Mouse (Mus musculus) stomach, embryonic 14.5 days (tissue): ENCODE measurements around the gene Pigb. TPM values are rescaled to one million over a fixed set of nuclear protein-coding genes. Genes with fewer than 3 reads are reported as not detected.

Source experiments
- ATAC-seq: fragments of 200-750 bp; cut with Nextera tagmentation; 2 replicates; pipeline ENCODE4 v1.8.0; 2017; ENCODE audit warnings: low read depth, moderate TSS enrichment; ENCODE audit not compliant: insufficient number of reproducible peaks, insufficient read depth, low FRiP score
- H3K27ac ChIP-seq: fragments of 300-500 bp; sonication (generic); 2 replicates; pipeline ENCODE4 v1.5.1; 2014; ENCODE audit warnings: mild to moderate bottlenecking, low read length, moderate library complexity, mixed read lengths
- H3K27me3 ChIP-seq: fragments of 300-500 bp; sonication (generic); 2 replicates; pipeline ENCODE4 v1.6.1; 2014; ENCODE audit warnings: low read length, control low read depth, mixed read lengths; ENCODE audit not compliant: control insufficient read depth, insufficient read depth
- H3K36me3 ChIP-seq: fragments of 300-500 bp; sonication (generic); 2 replicates; pipeline ENCODE4 v1.6.1; 2014; ENCODE audit warnings: mild to moderate bottlenecking, control low read depth, low read length, moderate library complexity, mixed read lengths; ENCODE audit not compliant: control insufficient read depth, insufficient read depth
- H3K4me1 ChIP-seq: fragments of 300-500 bp; sonication (generic); 2 replicates; pipeline ENCODE4 v1.6.1; 2014; ENCODE audit warnings: low read length, control low read depth, mixed read lengths; ENCODE audit not compliant: control insufficient read depth, insufficient read depth
- H3K4me2 ChIP-seq: fragments of 300-500 bp; sonication (generic); replicated peaks from 2 replicates; pipeline ENCODE4 v1.6.1; 2014; ENCODE audit warnings: low read depth, low read length, control low read depth
- H3K4me3 ChIP-seq: fragments of 300-500 bp; sonication (generic); 2 replicates; pipeline ENCODE4 v1.5.1; 2014; ENCODE audit warnings: low read depth, low read length, control low read depth
- H3K9ac ChIP-seq: fragments of 300-500 bp; sonication (generic); replicated peaks from 2 replicates; pipeline ENCODE4 v1.6.1; 2014; ENCODE audit warnings: low read depth, mild to moderate bottlenecking, control low read depth, low read length, moderate library complexity, mixed read lengths
- H3K9me3 ChIP-seq: fragments of 300-500 bp; sonication (generic); 2 replicates; pipeline ENCODE4 v1.6.1; 2016; ENCODE audit warnings: low read depth, low read length, control low read depth; ENCODE audit not compliant: control insufficient read depth
- WGBS: fragments of 180-500 bp; shearing (Covaris S2); extraction: QIAGEN DNeasy Blood & Tissue Kit; methylation state at CpG from one replicate; pipeline ENCODE4 v1.1.7; 2014; 5-methylcytosine and 5-hydroxymethylcytosine counted together
- polyA plus RNA-seq: library from polyadenylated mRNA; unstranded; fragments of >200 nt; fragmentation: Nextera tagmentation; extraction: Ambion mirVana; gene quantifications from 2 replicates; pipeline ENCODE4 v1.2.1, GENCODE M21; 2014

Gene Pigb
- polyA plus RNA-seq, 1 experiment from 2014 or later: 20.0 TPM

GRCm38 (mm10) chr9:73019841-73020240, 20.3 kb downstream of the Pigb start:
- Histone ChIP-seq H3K4me2 (no peak overlapping the region), H3K36me3 (peaks cover 21% of the 10 kb centered on the region), H3K4me1 (no peaks in the 10 kb centered on the region), H3K27me3 (no peaks in the 10 kb centered on the region), H3K9me3 (no peaks in the 10 kb centered on the region), H3K4me3 (no peak overlapping the region), H3K27ac (no peak overlapping the region), H3K9ac (no peak overlapping the region)
- 92% methylated on average over 10 of the region's 10 CpGs for WGBS
- no peak for ATAC-seq

- Histone ChIP-seq H3K4me1 (no peaks in the 10 kb centered on the region), H3K4me3 (no peak overlapping the region), H3K9ac (no peak overlapping the region), H3K36me3 (peaks cover 19% of the 10 kb centered on the region), H3K4me2 (no peak overlapping the region), H3K9me3 (no peaks in the 10 kb centered on the region), H3K27me3 (no peaks in the 10 kb centered on the region), H3K27ac (no peak overlapping the region)
- WGBS: 73% methylated on average over 13 of the region's 13 CpGs
- no peak for ATAC-seq
These were observed 25.5 kb downstream of the Pigb start for GRCm38 (mm10) chr9:73014724-73015123.

DNA sequence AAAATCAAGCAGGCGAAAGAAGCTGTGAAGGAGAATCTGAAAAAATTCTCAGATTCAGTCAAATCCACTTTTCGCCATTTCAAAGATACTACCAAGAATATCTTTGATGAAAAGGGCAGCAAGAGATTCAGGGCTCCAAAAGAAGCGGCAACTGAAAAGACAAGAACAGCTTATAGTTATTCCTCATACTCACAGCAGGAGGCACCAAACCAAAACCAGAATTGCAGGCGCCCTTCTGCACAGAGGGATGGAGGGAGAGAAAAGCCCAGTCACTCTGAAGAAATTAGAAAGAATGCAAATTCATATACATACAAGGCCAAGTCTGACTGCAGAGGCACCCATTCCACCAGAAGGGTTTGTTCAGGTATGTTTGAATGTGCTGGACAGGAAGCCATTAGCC, 27.5 kb downstream of the Pigb start:
- Histone ChIP-seq H3K4me2 (no peak overlapping the region), H3K9ac (no peak overlapping the region), H3K9me3 (no peaks in the 10 kb centered on the region), H3K27ac (no peak overlapping the region), H3K27me3 (no peaks in the 10 kb centered on the region), H3K4me1 (no peaks in the 10 kb centered on the region), H3K4me3 (no peak overlapping the region), H3K36me3 (peaks cover 19% of the 10 kb centered on the region)
- ATAC-seq: no peak
- 88% methylated on average over 4 of the region's 4 CpGs for WGBS

- Histone ChIP-seq H3K27ac (no peak overlapping the region), H3K4me3 (no peak overlapping the region), H3K9me3 (no peaks in the 10 kb centered on the region), H3K27me3 (no peaks in the 10 kb centered on the region), H3K4me1 (no peaks in the 10 kb centered on the region), H3K4me2 (no peak overlapping the region), H3K9ac (no peak overlapping the region), H3K36me3 (peaks cover 3% of the 10 kb centered on the region; the same call in 1 of the 2 replicates)
- 64% methylated on average over 3 of the region's 3 CpGs for WGBS
- ATAC-seq: no peak
These were observed 31.8 kb downstream of the Pigb start for GRCm38 (mm10) chr9:73008384-73008783.

DNA sequence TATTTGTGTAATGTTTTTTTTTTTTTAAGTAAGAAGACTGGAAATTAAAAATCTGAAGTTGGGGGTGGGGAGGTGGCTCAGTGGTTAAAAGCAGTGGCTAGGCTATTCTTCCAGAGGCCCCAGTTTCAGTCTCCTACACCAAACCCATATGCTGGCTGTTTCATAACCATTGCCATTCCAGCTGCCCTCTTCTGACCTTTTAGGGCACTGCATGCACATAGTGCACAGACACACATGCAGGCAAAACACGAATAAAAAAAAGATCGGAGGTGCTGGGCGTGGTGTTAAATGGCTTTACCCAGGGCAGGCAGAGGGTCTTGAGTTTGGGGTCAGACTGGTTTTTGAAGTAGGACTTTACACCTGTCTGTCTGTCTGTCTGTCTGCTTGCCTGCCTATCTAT, 34.0 kb downstream of the Pigb start:
- H3K4me2 ChIP-seq: no peak overlapping the region
- no peak overlapping the region for H3K27ac ChIP-seq
- no peaks in the 10 kb centered on the region for H3K9me3 ChIP-seq
- no peak overlapping the region for H3K4me3 ChIP-seq
- no peaks in the 10 kb centered on the region for H3K4me1 ChIP-seq
- WGBS: 96% methylated on average over 3 of the region's 3 CpGs
- no peak overlapping the region for H3K9ac ChIP-seq
- H3K36me3 ChIP-seq: peaks cover 3% of the 10 kb centered on the region; the same call in 1 of the 2 replicates
- ATAC-seq: no peak
- H3K27me3 ChIP-seq: no peaks in the 10 kb centered on the region

DNA sequence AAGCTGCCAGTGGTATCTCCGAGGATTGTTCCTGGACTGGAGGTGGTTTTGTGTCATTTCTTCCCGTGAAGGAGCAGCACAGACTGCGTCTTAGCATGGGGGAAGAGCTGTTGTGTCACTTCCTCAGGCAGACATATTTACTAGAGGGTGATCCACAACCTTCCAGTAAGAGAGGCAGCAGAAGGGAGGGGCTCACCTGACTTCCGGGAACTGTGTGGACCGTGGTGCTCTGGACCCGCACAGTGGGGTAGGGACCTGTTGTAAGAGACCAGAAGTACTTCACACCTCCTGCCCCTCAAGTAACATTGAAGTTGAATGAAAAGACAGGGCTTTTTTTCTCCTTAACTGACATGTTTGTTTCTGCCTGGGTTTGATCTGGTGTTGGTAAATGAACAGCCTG, 35.1 kb downstream of the Pigb start:
- Histone ChIP-seq H3K4me2 (no peak overlapping the region), H3K27ac (no peak overlapping the region), H3K4me3 (no peak overlapping the region), H3K27me3 (no peaks in the 10 kb centered on the region), H3K9ac (no peak overlapping the region), H3K9me3 (no peaks in the 10 kb centered on the region), H3K36me3 (peaks cover 3% of the 10 kb centered on the region; the same call in 1 of the 2 replicates), H3K4me1 (no peaks in the 10 kb centered on the region)
- ATAC-seq: no peak
- 86% methylated on average over 6 of the region's 6 CpGs for WGBS

GRCm38 (mm10) chr9:73004076-73004475, 36.1 kb downstream of the Pigb start:
- no peak overlapping the region for H3K4me3 ChIP-seq
- no peak overlapping the region for H3K27ac ChIP-seq
- ATAC-seq: no peak
- no peaks in the 10 kb centered on the region for H3K9me3 ChIP-seq
- peaks cover 3% of the 10 kb centered on the region; the same call in 1 of the 2 replicates for H3K36me3 ChIP-seq
- H3K4me2 ChIP-seq: no peak overlapping the region
- H3K9ac ChIP-seq: no peak overlapping the region
- WGBS: 83% methylated on average over 8 of the region's 8 CpGs
- H3K4me1 ChIP-seq: no peaks in the 10 kb centered on the region
- H3K27me3 ChIP-seq: no peaks in the 10 kb centered on the region

DNA sequence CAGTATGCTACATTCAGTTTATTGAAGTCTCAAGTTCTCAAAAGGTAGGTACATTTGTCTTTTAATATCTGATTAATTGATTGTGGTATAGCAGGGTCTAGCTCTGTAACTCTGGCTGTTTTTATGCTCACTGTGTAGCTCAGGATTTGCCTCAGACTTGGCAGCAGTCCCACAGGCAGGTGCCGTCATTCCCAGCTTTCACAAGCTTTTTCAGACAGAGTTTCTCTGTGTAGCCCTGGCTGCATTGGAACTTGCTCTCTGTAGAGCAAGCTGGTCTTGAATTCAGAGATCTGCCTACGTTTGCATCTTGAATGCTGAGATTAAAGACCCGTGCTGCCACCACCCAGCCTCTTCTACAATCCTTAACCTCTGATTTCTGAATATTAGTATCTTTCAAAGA, 38.0 kb downstream of the Pigb start:
- Histone ChIP-seq H3K27me3 (no peaks in the 10 kb centered on the region), H3K36me3 (peaks cover 3% of the 10 kb centered on the region; the same call in 1 of the 2 replicates), H3K4me1 (no peaks in the 10 kb centered on the region), H3K4me2 (no peak overlapping the region), H3K4me3 (no peak overlapping the region), H3K9ac (no peak overlapping the region), H3K27ac (no peak overlapping the region), H3K9me3 (no peaks in the 10 kb centered on the region)
- no peak for ATAC-seq
- WGBS: 73% methylated on average over 3 of the region's 3 CpGs

DNA sequence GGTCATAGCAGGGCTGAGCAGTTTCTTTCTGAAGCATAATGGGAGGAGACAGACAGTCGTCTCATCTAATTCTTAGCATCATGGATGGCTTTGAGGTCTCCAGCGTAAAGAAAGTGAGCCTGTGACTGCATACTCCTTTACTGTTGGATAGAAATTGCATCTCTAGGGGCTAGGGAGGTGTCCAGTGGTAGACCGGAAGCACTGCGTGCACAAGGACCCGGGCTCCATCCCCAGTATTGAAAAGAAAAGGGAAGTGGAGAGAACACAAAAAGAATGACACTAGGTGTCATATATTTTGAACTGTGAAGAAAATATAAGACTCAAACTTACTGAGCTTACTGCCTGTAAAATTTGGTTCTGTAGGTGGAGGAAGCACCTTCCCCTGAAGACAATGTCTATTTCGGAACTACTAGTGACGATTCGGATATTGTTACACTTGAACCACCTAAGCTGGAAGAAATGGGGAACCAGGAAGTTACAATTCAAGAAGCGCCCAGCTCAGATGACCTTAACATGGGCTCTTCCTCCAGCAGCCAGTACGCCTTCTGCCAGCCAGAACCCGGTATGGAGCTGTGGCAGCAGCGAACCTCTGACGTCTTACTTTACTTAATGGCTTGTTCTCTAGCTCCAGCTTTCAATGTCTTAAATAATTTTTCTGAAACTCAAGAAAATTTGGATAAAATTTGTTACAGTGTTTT, 38.7 kb downstream of the Pigb start:
- ATAC-seq: no peak
- Histone ChIP-seq H3K9ac (no peak overlapping the region), H3K36me3 (peaks cover 3% of the 10 kb centered on the region; the same call in 1 of the 2 replicates), H3K9me3 (no peaks in the 10 kb centered on the region), H3K4me2 (no peak overlapping the region), H3K4me3 (no peak overlapping the region), H3K27me3 (no peaks in the 10 kb centered on the region), H3K27ac (no peak overlapping the region), H3K4me1 (no peaks in the 10 kb centered on the region)
- 86% methylated on average over 13 of the region's 13 CpGs for WGBS
